Mouse (Mus musculus) right cerebral cortex, adult 2 months (tissue): Measurements from ENCODE around the gene Parp16.

Experiments used
- DNase-seq, 2 experiments: peaks; one replicate each; pipeline ENCODE4 v3.0.0; 2021 to 2022; ENCODE audit warnings: low spot score in 2 of 2

Parp16 gene

GRCm38 (mm10) chr9:65195053-65195452, at the start of gene Parp16:
Gene Parp16, plus strand, starts transcription at chr9:65195353.
- DNase-seq = no peak

DNA sequence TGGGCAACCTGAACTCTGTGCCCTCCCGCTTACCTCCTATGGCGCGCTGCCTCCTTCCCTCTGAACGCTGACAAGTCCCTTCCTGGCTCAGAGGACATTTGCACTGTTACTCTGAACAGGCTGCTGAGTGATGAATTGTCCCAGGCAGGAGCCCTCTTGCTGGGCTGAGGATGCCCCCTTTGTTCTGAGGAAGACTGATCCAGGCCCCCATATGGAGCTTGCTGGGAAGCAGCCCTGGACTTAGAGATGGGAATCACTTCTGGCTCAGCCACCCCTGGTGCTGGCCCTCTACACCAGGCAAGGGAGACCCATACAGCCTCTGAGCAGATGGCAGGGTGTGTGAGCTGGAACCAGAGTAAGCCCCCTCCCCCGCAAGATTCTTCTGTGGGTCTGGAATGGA, 49.2 kb upstream of the Parp16 start:
- DNase-seq = no peak

GRCm38 (mm10) chr9:65148507-65148906, 46.6 kb upstream of the Parp16 start:
- no peak for DNase-seq

- no peak for DNase-seq
These were observed 42.3 kb upstream of the Parp16 start for GRCm38 (mm10) chr9:65152711-65153330.

GRCm38 (mm10) chr9:65153331-65153711, 41.8 kb upstream of the Parp16 start:
- DNase-seq = no peak

- DNase-seq = no peak
These were observed 40.3 kb upstream of the Parp16 start for GRCm38 (mm10) chr9:65154692-65155455.

DNA sequence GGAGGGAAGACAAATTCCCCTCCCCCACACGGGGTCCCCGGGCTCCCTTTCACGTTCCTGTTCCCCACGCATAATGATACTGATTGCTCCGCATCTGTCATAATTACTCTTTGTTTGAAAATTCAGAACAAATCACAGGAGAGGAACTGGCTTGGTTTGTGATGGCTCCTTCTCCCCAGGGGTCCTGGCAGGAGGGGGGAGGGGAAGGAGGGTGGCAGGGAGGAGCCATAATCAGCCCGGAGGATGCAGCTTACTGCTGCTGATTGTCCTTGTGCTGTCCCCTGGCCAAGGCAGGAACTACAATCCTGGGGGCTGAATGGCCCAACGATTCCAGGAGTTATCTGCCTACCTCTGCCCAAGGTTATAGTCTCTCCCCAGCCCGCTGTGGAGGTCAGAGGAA, 38.5 kb upstream of the Parp16 start:
- no peak for DNase-seq

- DNase-seq = no peak
These were observed 37.5 kb upstream of the Parp16 start for GRCm38 (mm10) chr9:65157631-65158030.

DNA sequence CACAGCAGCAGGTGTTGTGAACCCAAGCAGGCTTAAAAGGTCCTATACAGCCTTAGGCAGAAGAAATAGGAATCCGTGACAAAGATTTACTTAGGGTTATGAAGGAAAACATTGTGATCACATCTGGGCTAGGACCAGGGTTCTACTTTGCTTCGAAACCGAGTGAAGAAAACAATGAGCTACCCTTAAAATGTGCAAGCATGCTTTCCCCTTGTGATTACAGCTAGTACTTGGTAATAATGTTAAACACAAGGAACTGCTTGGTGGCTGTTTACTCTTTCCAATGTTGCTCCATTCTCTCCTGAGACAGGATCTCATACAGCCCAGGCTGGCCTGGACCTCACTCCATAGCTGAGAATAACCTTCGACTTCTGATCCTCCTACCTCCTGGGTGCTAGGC, 34.0 kb upstream of the Parp16 start:
- DNase-seq = no peak

- DNase-seq = no peak
These were observed 33.3 kb upstream of the Parp16 start for GRCm38 (mm10) chr9:65161881-65162280.

- peak; percentile 33 to 49 for DNase-seq
These were observed 32.2 kb upstream of the Parp16 start for GRCm38 (mm10) chr9:65162711-65163639.

DNA sequence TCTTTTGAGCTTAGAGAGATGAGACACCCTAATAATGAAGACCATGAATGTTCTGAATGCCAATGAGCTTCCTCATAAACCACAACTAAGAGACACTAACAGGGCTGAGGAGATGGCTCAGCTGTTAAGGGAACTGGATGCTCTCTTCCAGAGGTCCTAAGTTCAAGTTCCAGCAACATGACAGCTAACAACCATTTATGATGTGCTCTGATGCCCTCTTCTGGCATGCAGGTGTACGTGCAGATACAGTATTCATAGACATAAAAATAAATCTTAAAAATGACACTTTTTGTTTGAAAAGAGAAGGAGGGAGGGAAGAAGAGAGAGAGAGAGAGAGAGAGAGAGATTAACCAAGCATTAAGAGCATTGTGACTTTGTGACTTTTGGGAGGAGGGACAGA, 30.3 kb upstream of the Parp16 start:
- DNase-seq = no peak

DNA sequence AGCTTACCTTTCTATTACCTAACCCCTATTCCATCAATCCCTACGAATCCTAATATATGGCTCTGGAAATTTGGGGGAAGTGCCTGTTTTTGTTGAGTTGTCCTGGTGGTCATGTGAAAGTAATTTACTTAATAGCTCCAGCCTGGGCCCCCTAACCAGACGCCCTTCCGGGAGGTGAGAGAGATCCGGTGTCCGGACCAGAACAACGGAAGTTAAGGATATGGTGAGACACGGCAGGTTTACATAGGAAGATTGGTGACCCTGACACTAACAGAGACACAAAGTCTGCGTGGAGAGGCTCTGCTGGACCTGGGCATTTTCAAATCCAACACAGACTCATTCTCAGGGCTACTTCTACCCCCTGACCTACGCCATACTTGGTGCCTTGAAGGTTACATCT, 28.8 kb upstream of the Parp16 start:
- DNase-seq = no peak

DNA sequence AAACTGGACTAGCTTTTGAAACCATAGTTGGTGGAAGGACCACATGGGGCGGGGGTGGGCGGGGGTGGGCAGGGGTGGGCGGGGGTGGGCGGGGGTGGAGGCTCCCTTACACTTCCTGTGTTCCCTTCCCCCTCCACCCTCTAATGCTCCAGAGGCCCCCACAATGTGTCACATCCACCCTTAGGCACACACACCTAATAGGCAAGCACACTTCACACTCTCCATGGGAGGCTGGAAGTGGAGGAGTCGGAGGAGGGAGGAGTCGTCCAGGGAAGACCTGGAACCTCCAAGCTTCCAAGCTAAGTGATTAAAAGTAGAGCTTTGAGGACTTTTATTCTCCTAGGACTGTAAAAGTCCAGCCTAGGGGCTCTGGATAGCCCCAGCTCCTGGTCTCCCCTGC, 26.6 kb upstream of the Parp16 start:
- DNase-seq = no peak

DNA sequence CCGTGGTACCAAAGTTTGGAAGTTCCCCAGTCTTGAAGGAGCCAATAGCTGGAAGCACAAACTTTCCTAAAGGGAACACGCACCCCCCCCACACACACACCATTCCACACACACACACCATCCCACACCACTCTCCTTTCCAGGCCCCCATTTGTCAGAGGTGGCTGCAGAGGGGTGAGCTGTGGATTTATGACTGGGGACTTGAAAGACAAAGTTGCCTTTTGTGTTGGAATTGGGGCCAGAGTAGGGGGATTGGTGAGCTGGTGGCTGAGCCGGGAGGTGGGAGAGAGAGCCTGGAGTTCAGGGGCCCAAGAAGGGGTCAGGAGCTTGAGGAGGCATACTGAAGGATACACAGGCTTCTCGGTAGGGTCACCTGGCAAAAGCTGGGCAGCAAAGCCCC, 26.2 kb upstream of the Parp16 start:
- no peak for DNase-seq

GRCm38 (mm10) chr9:65172654-65173053, 22.5 kb upstream of the Parp16 start:
- DNase-seq = no peak

GRCm38 (mm10) chr9:65175234-65175938, 19.8 kb upstream of the Parp16 start:
- no peak for DNase-seq

- DNase-seq = no peak
These were observed 18.9 kb upstream of the Parp16 start for GRCm38 (mm10) chr9:65175939-65176871.

DNA sequence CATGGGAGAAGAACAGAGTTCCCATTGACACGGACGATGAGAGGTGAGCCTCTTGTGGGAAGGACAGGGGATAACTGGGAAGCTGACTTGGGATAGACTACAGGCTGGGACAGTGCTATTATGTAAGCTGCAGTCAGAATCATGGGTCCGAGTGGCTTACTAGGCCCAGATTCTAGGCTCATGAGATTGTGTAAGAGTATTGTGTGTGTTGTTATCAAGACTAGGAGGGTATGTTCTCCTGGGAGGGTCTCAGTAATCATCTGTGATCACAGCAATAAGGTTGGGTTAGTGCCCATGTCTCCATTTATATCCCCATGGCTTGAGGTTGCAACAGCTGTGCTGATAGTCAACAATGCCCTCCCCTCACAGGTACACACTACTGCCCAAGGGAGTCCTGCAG, 17.7 kb upstream of the Parp16 start:
- DNase-seq = no peak

GRCm38 (mm10) chr9:65177912-65178311, 17.2 kb upstream of the Parp16 start:
- no peak for DNase-seq
